Mouse (Mus musculus): ENCODE results near the gene Art4. TPM values are rescaled to one million over a fixed set of nuclear protein-coding genes. Genes with fewer than 3 reads are reported as not detected.

Art4 gene
- 28.1 and 28.3 TPM in 2 replicates for polyA plus RNA-seq (2015; fragmentation: Nextera tagmentation; extraction: Ambion mirVana)

- H3K9me3 ChIP-seq (replicated peaks; ENCODE audit: control insufficient read depth, low read length) = no peaks in the 10 kb centered on the region
- peak; percentile 96 for ATAC-seq (ENCODE audit: low read depth)
- 11% methylated on average over 18 of the region's 18 CpGs for WGBS (ENCODE audit: insufficient replicate concordance)
- peaks cover 16% of the 10 kb centered on the region for H3K36me3 ChIP-seq (ENCODE audit: control insufficient read depth, insufficient read depth)
- H3K4me2 ChIP-seq (ENCODE audit: low read depth, low read length) = peak within 1 kb of the TSS; percentile 74
- H3K27me3 ChIP-seq (ENCODE audit: control insufficient read depth, insufficient read depth, low read depth, low read length) = no peaks in the 10 kb centered on the region
- peak within 1 kb of the TSS; percentile 83 for H3K4me3 ChIP-seq (ENCODE audit: low read depth, low read length)
- H3K4me1 ChIP-seq (ENCODE audit: control insufficient read depth, low read depth, low read length) = peaks cover 46% of the 10 kb centered on the region
- peak within 1 kb of the TSS; percentile 100 for H3K27ac ChIP-seq (ENCODE audit: low read length)
- H3K9ac ChIP-seq (ENCODE audit: low read depth, low read length) = peak within 1 kb of the TSS; percentile 92
Measured at GRCm38 (mm10) chr6:136857186-136857872, at the start of gene Art4. Gene Art4 (minus strand): TSS chr6:136857733.

- no peak overlapping the region for H3K27ac ChIP-seq (ENCODE audit: low read length)
- WGBS (ENCODE audit: insufficient replicate concordance) = 67% methylated on average over 10 of the region's 10 CpGs
Measured at GRCm38 (mm10) chr6:136906937-136907293, 49.4 kb upstream of the Art4 start.

GRCm38 (mm10) chr6:136906283-136906936 is 48.9 kb upstream of the Art4 start:
- no peaks in the 10 kb centered on the region for H3K36me3 ChIP-seq (ENCODE audit: control insufficient read depth, insufficient read depth)
- no peak overlapping the region for H3K4me3 ChIP-seq (ENCODE audit: low read depth, low read length)
- 64% methylated on average over 19 of the region's 19 CpGs for WGBS (ENCODE audit: insufficient replicate concordance)
- H3K27me3 ChIP-seq (ENCODE audit: control insufficient read depth, insufficient read depth, low read depth, low read length) = no peaks in the 10 kb centered on the region
- H3K4me2 ChIP-seq (ENCODE audit: low read depth, low read length) = no peak overlapping the region
- H3K9ac ChIP-seq (ENCODE audit: low read depth, low read length) = no peak overlapping the region
- ATAC-seq (ENCODE audit: low read depth) = peak; percentile 30; the same call in 1 of the 2 replicates
- H3K27ac ChIP-seq (ENCODE audit: low read length) = no peak overlapping the region
- H3K9me3 ChIP-seq (replicated peaks; ENCODE audit: control insufficient read depth, low read length) = no peaks in the 10 kb centered on the region
- H3K4me1 ChIP-seq (ENCODE audit: control insufficient read depth, low read depth, low read length) = no peaks in the 10 kb centered on the region

More at GRCm38 (mm10) chr6:136906937-136907293, 49.4 kb upstream of the Art4 start:
- no peak overlapping the region for H3K4me3 ChIP-seq (ENCODE audit: low read depth, low read length)
- no peak for ATAC-seq (ENCODE audit: low read depth)
- H3K27me3 ChIP-seq (ENCODE audit: control insufficient read depth, insufficient read depth, low read depth, low read length) = no peaks in the 10 kb centered on the region
- no peaks in the 10 kb centered on the region for H3K36me3 ChIP-seq (ENCODE audit: control insufficient read depth, insufficient read depth)
- no peak overlapping the region for H3K4me2 ChIP-seq (ENCODE audit: low read depth, low read length)
- H3K9ac ChIP-seq (ENCODE audit: low read depth, low read length) = no peak overlapping the region
- H3K4me1 ChIP-seq (ENCODE audit: control insufficient read depth, low read depth, low read length) = no peaks in the 10 kb centered on the region
- H3K9me3 ChIP-seq (replicated peaks; ENCODE audit: control insufficient read depth, low read length) = no peaks in the 10 kb centered on the region

GRCm38 (mm10) chr6:136903885-136904470 is 46.4 kb upstream of the Art4 start:
- Histone ChIP-seq H3K4me1 (ENCODE audit: control insufficient read depth, low read depth, low read length) (peaks cover 3% of the 10 kb centered on the region), H3K4me2 (ENCODE audit: low read depth, low read length) (no peak overlapping the region), H3K27ac (ENCODE audit: low read length) (no peak overlapping the region), H3K9ac (ENCODE audit: low read depth, low read length) (no peak overlapping the region), H3K27me3 (ENCODE audit: control insufficient read depth, insufficient read depth, low read depth, low read length) (no peaks in the 10 kb centered on the region), H3K4me3 (ENCODE audit: low read depth, low read length) (no peak overlapping the region), H3K36me3 (ENCODE audit: control insufficient read depth, insufficient read depth) (no peaks in the 10 kb centered on the region), H3K9me3 (replicated peaks; ENCODE audit: control insufficient read depth, low read length) (no peaks in the 10 kb centered on the region)
- no peak for ATAC-seq (ENCODE audit: low read depth)
- WGBS (ENCODE audit: insufficient replicate concordance) = 41% methylated on average over 8 of the region's 8 CpGs

- 23% methylated on average over 9 of the region's 9 CpGs for WGBS (ENCODE audit: insufficient replicate concordance)
- no peaks in the 10 kb centered on the region for H3K27me3 ChIP-seq (ENCODE audit: control insufficient read depth, insufficient read depth, low read depth, low read length)
- ATAC-seq (ENCODE audit: low read depth) = no peak
Measured at GRCm38 (mm10) chr6:136902527-136902926, 45.0 kb upstream of the Art4 start.

GRCm38 (mm10) chr6:136901010-136901409 is 43.5 kb upstream of the Art4 start:
- Histone ChIP-seq H3K9ac (ENCODE audit: low read depth, low read length) (no peak overlapping the region), H3K4me2 (ENCODE audit: low read depth, low read length) (no peak overlapping the region), H3K4me3 (ENCODE audit: low read depth, low read length) (no peak overlapping the region), H3K27me3 (ENCODE audit: control insufficient read depth, insufficient read depth, low read depth, low read length) (no peaks in the 10 kb centered on the region), H3K9me3 (replicated peaks; ENCODE audit: control insufficient read depth, low read length) (no peaks in the 10 kb centered on the region), H3K27ac (ENCODE audit: low read length) (no peak overlapping the region), H3K36me3 (ENCODE audit: control insufficient read depth, insufficient read depth) (no peaks in the 10 kb centered on the region), H3K4me1 (ENCODE audit: control insufficient read depth, low read depth, low read length) (peaks cover 3% of the 10 kb centered on the region)
- WGBS (ENCODE audit: insufficient replicate concordance) = 24% methylated on average over 2 of the region's 2 CpGs
- ATAC-seq (ENCODE audit: low read depth) = no peak

More at GRCm38 (mm10) chr6:136902527-136902926, 45.0 kb upstream of the Art4 start:
- Histone ChIP-seq H3K36me3 (ENCODE audit: control insufficient read depth, insufficient read depth) (no peaks in the 10 kb centered on the region), H3K4me3 (ENCODE audit: low read depth, low read length) (no peak overlapping the region), H3K9me3 (replicated peaks; ENCODE audit: control insufficient read depth, low read length) (no peaks in the 10 kb centered on the region), H3K9ac (ENCODE audit: low read depth, low read length) (no peak overlapping the region), H3K4me2 (ENCODE audit: low read depth, low read length) (no peak overlapping the region), H3K4me1 (ENCODE audit: control insufficient read depth, low read depth, low read length) (peaks cover 3% of the 10 kb centered on the region), H3K27ac (ENCODE audit: low read length) (no peak overlapping the region)

GRCm38 (mm10) chr6:136900369-136901009 is 43.0 kb upstream of the Art4 start:
- H3K27ac ChIP-seq (ENCODE audit: low read length) = no peak overlapping the region
- no peaks in the 10 kb centered on the region for H3K27me3 ChIP-seq (ENCODE audit: control insufficient read depth, insufficient read depth, low read depth, low read length)
- no peaks in the 10 kb centered on the region for H3K9me3 ChIP-seq (replicated peaks; ENCODE audit: control insufficient read depth, low read length)
- no peak overlapping the region for H3K4me3 ChIP-seq (ENCODE audit: low read depth, low read length)
- WGBS (ENCODE audit: insufficient replicate concordance) = 17% methylated on average over 4 of the region's 4 CpGs
- no peaks in the 10 kb centered on the region for H3K36me3 ChIP-seq (ENCODE audit: control insufficient read depth, insufficient read depth)
- no peak for ATAC-seq (ENCODE audit: low read depth)
- no peak overlapping the region for H3K9ac ChIP-seq (ENCODE audit: low read depth, low read length)
- H3K4me2 ChIP-seq (ENCODE audit: low read depth, low read length) = no peak overlapping the region
- peaks cover 3% of the 10 kb centered on the region for H3K4me1 ChIP-seq (ENCODE audit: control insufficient read depth, low read depth, low read length)

GRCm38 (mm10) chr6:136898954-136899353 is 41.4 kb upstream of the Art4 start:
- no peak for ATAC-seq (ENCODE audit: low read depth)
- Histone ChIP-seq H3K36me3 (ENCODE audit: control insufficient read depth, insufficient read depth) (no peaks in the 10 kb centered on the region), H3K27ac (ENCODE audit: low read length) (no peak overlapping the region), H3K9ac (ENCODE audit: low read depth, low read length) (no peak overlapping the region), H3K9me3 (replicated peaks; ENCODE audit: control insufficient read depth, low read length) (no peaks in the 10 kb centered on the region), H3K4me2 (ENCODE audit: low read depth, low read length) (no peak overlapping the region), H3K4me1 (ENCODE audit: control insufficient read depth, low read depth, low read length) (peaks cover 3% of the 10 kb centered on the region), H3K4me3 (ENCODE audit: low read depth, low read length) (no peak overlapping the region), H3K27me3 (ENCODE audit: control insufficient read depth, insufficient read depth, low read depth, low read length) (no peaks in the 10 kb centered on the region)
- WGBS (ENCODE audit: insufficient replicate concordance) = 23% methylated on average over 2 of the region's 2 CpGs

All from liver, embryonic 16.5 days (tissue).